8 mouse cellular contexts compared by ENCODE assay signal in the genomic region with DNA sequence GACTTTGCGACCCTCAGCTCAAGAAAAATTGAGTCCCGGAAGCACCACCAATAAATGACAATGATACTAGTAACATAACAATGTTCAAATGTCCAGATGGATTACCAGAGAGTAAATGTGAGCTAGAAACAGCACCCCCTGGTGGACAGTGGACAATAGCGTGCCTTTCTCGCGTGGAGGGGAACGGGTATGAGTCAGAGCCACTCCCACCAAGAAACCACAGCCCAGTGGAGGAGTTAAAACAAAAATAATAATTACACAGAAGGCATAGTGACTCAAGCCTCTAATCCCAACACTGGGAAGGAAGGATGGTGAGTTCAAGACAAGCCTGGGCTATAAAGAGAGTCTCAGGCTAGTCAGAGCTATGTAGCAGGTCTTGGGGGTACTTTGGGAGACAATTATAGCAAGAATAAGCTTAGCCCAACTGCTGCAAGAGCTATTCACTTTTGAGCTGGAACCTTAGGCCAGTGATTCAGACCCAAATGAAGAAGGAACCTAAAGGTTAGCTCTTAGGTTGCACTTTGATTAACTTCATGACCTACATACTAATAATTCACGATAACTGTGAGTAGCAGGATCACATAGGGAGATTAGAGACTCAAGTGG. TPM values are rescaled to one million over a fixed set of nuclear protein-coding genes. Genes with fewer than 3 reads are reported as not detected.
DNase-seq lines count a peak whose midpoint lies in the region; ATAC-seq and TF ChIP-seq lines count a peak whose summit lies in the region.

A gene (plus strand): TSS at position 272 of the 606 bp plus-strand sequence.

- peak within 1 kb of the TSS; percentile 79 for H3K9ac ChIP-seq in heart, embryonic 13.5 days
- H3K9ac ChIP-seq in kidney, postnatal 0 days (ENCODE audit: low read depth, low read length) = peak within 1 kb of the TSS; percentile 64; the same call in 1 of the 2 replicates
- peak within 1 kb of the TSS; percentile 78 for H3K9ac ChIP-seq in liver, adult 2 months (ENCODE audit: low read depth, low read length)

- peak; percentile 94 for DNase-seq in CD4-positive, CD25-positive, alpha-beta regulatory T cell, adult 2 months (ENCODE audit: low read depth, low spot score)
- peak; percentile 71 for DNase-seq in brain, embryonic 14.5 days (ENCODE audit: low read depth)
- DNase-seq in fibroblast of lung, adult 2 months (ENCODE audit: low read depth) = peak; percentile 77
- peak; percentile 88 for DNase-seq in kidney, postnatal 0 days (ENCODE audit: low spot score)
- peak; percentile 55 for DNase-seq in liver, adult 2 months (ENCODE audit: extremely low read depth, low read depth, low spot score)
- DNase-seq in spleen, postnatal 36 days (ENCODE audit: low spot score in 2 of 2) = peak; percentile 76 to 83

- H3K9me3 ChIP-seq in heart, embryonic 13.5 days = no peaks in the 10 kb centered on the region
- H3K9me3 ChIP-seq in kidney, postnatal 0 days (replicated peaks; ENCODE audit: low read length) = no peaks in the 10 kb centered on the region

- peak; percentile 85 for TF ChIP-seq CTCF in brain, embryonic 14.5 days (IDR thresholded peaks at IDR 0.05; ENCODE audit: borderline replicate concordance, extremely low read depth, insufficient read depth, insufficient read length)
- TF ChIP-seq CTCF in kidney, postnatal 0 days (IDR thresholded peaks at IDR 0.05; ENCODE audit: low read depth) = peak; percentile 90
- TF ChIP-seq CTCF in liver, adult 2 months (IDR thresholded peaks at IDR 0.05; ENCODE audit: low read depth, low read length) = peak; percentile 87

- peaks cover 11% of the 10 kb centered on the region; the same call in 1 of the 2 replicates for H3K27me3 ChIP-seq in heart, embryonic 13.5 days (replicated peaks)
- H3K27me3 ChIP-seq in kidney, postnatal 0 days (ENCODE audit: insufficient read depth, low read length) = no peaks in the 10 kb centered on the region
- H3K27me3 ChIP-seq in liver, adult 2 months (ENCODE audit: control insufficient read depth, insufficient read depth, low read length) = no peaks in the 10 kb centered on the region

- peaks cover 2% of the 10 kb centered on the region; the same call in 1 of the 2 replicates for H3K79me2 ChIP-seq in liver, adult 2 months (ENCODE audit: control insufficient read depth, insufficient read depth, low read length)

- ATAC-seq in heart, embryonic 13.5 days (ENCODE audit: extremely low read depth, insufficient number of reproducible peaks, low FRiP score, low TSS enrichment) = no peak
- no peak for ATAC-seq in kidney, postnatal 0 days (replicated peaks; ENCODE audit: low FRiP score, low read depth)
- ATAC-seq in monocyte, adult 5-6 weeks (replicated peaks; ENCODE audit: insufficient number of reproducible peaks, low FRiP score, low TSS enrichment, poor library complexity, severe bottlenecking) = peak; percentile 60

- H3K36me3 ChIP-seq in heart, embryonic 13.5 days = peaks cover 10% of the 10 kb centered on the region
- H3K36me3 ChIP-seq in kidney, postnatal 0 days (ENCODE audit: insufficient read depth, low read length) = no peaks in the 10 kb centered on the region
- H3K36me3 ChIP-seq in liver, adult 2 months (ENCODE audit: control insufficient read depth, insufficient read depth, low read length) = no peaks in the 10 kb centered on the region

- peak within 1 kb of the TSS; percentile 66 for H3K4me2 ChIP-seq in heart, embryonic 13.5 days
- H3K4me2 ChIP-seq in kidney, postnatal 0 days (ENCODE audit: low read length) = peak within 1 kb of the TSS; percentile 53

- H3K4me1 ChIP-seq in heart, embryonic 13.5 days = peaks cover 40% of the 10 kb centered on the region
- H3K4me1 ChIP-seq in kidney, postnatal 0 days (replicated peaks; ENCODE audit: insufficient read depth, low read length) = no peaks in the 10 kb centered on the region; the same call in 1 of the 2 replicates
- peaks cover 2% of the 10 kb centered on the region; the same call in 1 of the 2 replicates for H3K4me1 ChIP-seq in liver, adult 2 months (ENCODE audit: control insufficient read depth, insufficient read depth, low read length)

- no peak for TF ChIP-seq POLR2A in brain, embryonic 14.5 days (IDR thresholded peaks at IDR 0.05; ENCODE audit: borderline replicate concordance, extremely low read depth, insufficient read depth, insufficient read length, poor library complexity, severe bottlenecking)
- TF ChIP-seq POLR2A in liver, adult 2 months (IDR thresholded peaks at IDR 0.05; ENCODE audit: extremely low read depth, insufficient read depth, low read length) = no peak

- 22% methylated on average over 7 of the region's 7 CpGs for WGBS in heart, embryonic 13.5 days
- 25% methylated on average over 7 of the region's 7 CpGs for WGBS in kidney, postnatal 0 days
- 22% methylated on average over 7 of the region's 7 CpGs for WGBS in liver, adult 2 months

- H3K4me3 ChIP-seq in heart, embryonic 13.5 days = peak within 1 kb of the TSS; percentile 64
- peak within 1 kb of the TSS; percentile 65 for H3K4me3 ChIP-seq in kidney, postnatal 0 days (replicated peaks; ENCODE audit: low read depth, low read length)
- H3K4me3 ChIP-seq in liver, adult 2 months (ENCODE audit: insufficient read depth, low read depth, low read length) = peak within 1 kb of the TSS; percentile 64

- peak within 1 kb of the TSS; percentile 82 for H3K27ac ChIP-seq in heart, embryonic 13.5 days (replicated peaks)
- H3K27ac ChIP-seq in kidney, postnatal 0 days = peak within 1 kb of the TSS; percentile 82
- H3K27ac ChIP-seq in liver, adult 2 months (replicated peaks; ENCODE audit: insufficient read depth, low read depth, low read length) = peak within 1 kb of the TSS; percentile 94

RNA-seq across cellular contexts. Expression of the gene that starts here (rescaled TPM):
- 51.0 and 64.7 TPM in 2 replicates for polyA plus RNA-seq in brain, embryonic 14.5 days (2012; rRNA removed)
- polyA plus RNA-seq in heart, embryonic 13.5 days (2015; fragmentation: Nextera tagmentation; extraction: Ambion mirVana) = 62.0 and 63.4 TPM in 2 replicates
- polyA plus RNA-seq in kidney, postnatal 0 days (2015; fragmentation: Nextera tagmentation; extraction: Ambion mirVana) = 48.6 and 51.7 TPM in 2 replicates
- total RNA-seq in liver, adult 2 months (2014; rRNA removed) = 21.5 and 25.2 TPM in 2 replicates
- 69.9 and 71.0 TPM in 2 replicates for polyA plus RNA-seq in liver, adult 2 months (2012; rRNA removed)
- 4.5 to 7.6 TPM (median 5.2 TPM) in 3 replicates for total RNA-seq in monocyte, adult 5-6 weeks (2017)
